Mouse (Mus musculus) telencephalon, adult 2 months (tissue): Measurements from ENCODE around the gene Olfr95.
"Not testable (repeated sequence)": the region's sequence is repeated elsewhere in the genome, so short reads cannot be mapped to it uniquely, and the experiment has no call there.

ENCODE experiments used
- DNase-seq: peaks from one replicate; pipeline ENCODE4 v3.0.0-alpha.2; 2011; ENCODE audit warnings: low read depth, low spot score

Gene Olfr95

GRCm38 (mm10) chr17:37213018-37213417, at the start of gene Olfr95:
Olfr95 (minus strand) TSS chr17:37213118.
- no peak for DNase-seq

DNA sequence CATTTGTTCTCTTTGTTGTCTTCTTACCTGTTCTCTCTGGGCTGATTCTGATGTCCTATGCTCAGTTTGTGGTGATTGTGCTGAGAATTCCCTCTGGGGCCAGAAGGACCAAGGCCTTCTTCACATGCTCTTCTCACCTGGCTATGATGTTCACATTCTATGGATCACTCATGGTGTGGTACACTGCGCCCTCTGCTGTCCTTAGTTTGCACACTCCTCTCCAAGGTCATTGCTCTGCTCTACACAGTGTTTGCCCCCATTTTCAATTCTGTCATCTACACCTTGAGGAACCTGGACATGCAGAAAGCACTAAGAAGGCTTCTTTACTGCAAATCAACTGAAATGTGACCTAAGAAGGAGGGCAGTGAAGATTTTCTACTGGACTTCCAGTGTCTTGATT, 37.6 kb upstream of the Olfr95 start:
- DNase-seq: no peak

GRCm38 (mm10) chr17:37249460-37249859, 36.5 kb upstream of the Olfr95 start:
- DNase-seq: no peak

DNA sequence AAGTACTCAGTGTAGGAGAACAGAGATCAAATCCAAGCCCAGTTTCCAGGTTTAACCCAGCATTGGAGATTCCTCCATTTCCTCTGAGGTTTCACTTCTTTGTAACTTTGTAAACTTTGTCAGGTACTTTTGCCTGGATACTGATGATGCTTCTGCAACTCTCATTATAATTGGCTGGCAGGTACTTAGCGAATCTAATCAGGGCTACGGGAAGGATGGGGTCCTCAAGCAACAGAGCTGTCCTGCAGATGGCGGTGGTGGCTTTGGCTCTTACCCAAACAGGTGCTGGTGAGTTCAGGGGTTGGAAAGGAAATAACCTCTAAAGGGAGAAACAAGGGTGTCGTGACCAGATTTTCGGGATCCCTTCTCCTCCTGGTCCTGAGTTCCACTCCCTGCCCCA, 33.8 kb upstream of the Olfr95 start:
- peak; percentile 16 for DNase-seq

GRCm38 (mm10) chr17:37242198-37242597, 29.3 kb upstream of the Olfr95 start:
- DNase-seq: no peak

GRCm38 (mm10) chr17:37237230-37237629, 24.3 kb upstream of the Olfr95 start, which contains the start of gene Olfr97:
Olfr97 (minus strand) TSS chr17:37237330.
- DNase-seq: not testable (repeated sequence)

GRCm38 (mm10) chr17:37221879-37222278, 9.0 kb upstream of the Olfr95 start:
- DNase-seq: no peak

DNA sequence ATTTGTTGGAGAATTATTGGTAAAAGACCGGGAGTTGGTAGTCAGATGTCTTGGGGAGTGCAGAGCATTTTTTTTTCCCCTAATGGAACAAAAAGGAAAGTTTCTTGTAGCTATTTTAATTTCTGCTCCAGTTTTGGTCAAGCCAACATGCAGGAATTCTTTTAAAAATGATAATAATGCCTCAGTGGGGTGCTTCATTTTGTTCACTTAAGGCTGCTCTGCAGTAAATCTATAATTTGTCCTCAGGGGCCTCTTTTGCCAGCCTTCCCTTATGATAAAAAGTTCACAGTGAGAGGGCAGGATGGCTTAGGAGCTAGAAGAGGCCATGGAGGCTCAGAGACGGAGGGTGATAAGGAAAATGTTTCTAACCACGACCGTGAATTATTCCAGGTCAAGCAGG, 6.9 kb upstream of the Olfr95 start, which contains the start of gene Olfr96:
Gene Olfr96, plus strand, starts transcription at position 301 of the 400 bp plus-strand sequence.
- DNase-seq: no peak

DNA sequence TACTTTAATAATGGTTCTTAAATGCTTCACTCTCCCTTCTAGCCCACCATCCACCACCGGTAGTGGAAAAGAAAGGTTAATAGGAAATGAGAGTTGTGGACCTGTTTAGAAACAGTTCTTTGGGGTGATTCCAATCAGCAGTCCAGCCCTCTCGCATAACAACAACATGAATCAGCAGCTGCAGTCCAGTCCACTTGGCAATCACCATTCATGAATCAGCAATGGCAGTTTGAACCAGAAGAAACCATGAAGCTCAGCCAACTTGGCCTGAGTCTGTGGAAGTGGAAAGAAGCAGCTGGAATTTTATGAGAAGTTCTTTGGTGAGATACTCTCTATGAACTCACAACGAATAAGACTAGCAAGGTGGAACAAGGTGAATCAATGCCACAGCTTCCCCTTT, 5.6 kb upstream of the Olfr95 start:
- DNase-seq: no peak

DNA sequence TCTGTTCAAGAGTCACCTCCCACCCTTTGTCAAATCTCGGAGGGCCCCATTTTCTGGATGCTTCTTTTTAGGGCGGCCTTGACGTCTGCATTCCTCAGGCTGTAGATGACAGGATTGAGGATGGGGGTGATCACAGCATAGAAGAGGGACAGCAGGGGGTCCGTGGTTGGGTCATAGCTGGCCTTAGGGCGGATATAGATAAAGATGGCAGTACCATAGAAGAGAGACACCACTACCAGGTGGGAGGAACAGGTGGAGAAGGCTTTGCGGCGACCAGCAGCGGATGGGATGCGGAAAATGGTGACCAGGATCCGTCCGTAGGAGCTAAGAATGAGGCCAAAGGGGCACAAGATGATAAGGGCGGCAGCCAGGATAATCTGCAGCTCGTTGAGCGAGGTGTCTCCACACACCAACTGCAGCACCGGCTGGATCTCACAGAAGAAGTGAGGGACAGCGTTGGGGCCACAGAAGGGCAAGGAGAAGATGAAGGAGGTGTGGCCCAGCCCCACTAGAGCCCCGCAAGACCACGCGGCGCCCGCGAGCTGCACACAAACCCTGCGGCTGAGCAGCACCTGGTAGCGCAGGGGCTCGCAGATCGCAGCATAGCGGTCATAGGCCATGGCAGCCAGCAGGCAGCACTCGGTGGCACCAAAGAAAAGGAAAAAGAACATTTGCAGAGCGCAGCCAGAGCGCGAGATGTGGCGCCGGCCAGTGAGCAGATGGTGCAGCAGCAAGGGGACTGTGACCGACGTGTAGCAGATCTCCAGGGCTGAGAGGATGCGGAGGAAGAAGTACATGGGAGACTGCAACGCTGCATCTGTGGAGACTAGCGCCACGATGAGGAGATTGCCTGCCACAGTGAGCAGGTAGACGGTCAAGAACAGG, 1.8 kb downstream of the Olfr95 start:
- peak; percentile 5 for DNase-seq

DNA sequence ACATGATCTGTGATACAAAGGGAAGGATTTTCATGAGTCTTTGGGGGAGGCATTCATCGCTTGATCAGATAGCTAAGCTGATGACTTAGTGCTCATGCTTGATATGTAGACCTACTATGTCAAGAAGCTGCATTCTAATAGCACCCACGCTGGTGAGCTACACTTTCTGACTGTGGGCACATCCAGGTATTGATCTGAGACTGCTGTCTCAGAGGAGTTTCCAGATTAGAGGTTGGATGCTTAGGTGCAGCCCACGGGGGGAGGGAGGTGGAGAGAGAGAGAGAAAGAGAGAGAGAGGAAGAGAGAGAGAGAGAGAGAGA, 9.0 kb downstream of the Olfr95 start:
- DNase-seq: no peak

DNA sequence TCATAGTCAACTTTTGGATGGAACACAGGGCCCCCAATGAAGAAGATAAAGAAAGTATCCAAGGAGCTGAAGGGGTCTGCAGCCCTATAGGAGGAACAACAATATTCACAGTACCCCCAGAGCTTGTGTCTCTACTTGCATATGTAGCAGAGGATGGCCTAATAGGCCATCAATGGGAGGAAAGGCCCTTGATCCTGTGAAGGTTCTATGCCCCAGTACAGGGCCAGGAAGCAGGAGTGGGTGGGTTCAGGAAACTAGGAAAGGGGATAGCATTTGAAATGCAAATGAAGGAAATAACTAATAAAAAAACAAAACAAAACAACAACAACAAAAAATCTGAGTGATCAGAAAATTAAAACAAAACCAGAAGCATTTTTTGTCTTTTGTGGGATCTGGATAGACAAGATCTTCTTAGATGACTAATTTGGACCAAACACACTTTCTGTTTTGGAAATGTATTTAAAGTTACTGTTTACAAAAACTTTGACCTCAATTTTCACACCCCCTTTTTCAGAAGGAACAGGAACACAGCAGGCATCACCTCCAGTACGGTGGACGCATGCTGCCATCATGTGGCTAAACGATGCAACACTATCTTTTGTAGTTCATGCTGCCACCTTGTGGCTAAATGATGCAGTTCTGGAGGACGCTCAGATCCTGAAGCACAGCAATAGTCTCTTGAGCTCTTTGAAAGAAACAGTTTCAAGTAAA, 9.6 kb downstream of the Olfr95 start:
- DNase-seq: peak; percentile 65

GRCm38 (mm10) chr17:37200894-37201293, 12.0 kb downstream of the Olfr95 start, which contains the start of gene Olfr94:
Olfr94 (minus strand) TSS chr17:37200994.
- DNase-seq: no peak

GRCm38 (mm10) chr17:37196845-37197724, 15.8 kb downstream of the Olfr95 start:
- no peak for DNase-seq

DNA sequence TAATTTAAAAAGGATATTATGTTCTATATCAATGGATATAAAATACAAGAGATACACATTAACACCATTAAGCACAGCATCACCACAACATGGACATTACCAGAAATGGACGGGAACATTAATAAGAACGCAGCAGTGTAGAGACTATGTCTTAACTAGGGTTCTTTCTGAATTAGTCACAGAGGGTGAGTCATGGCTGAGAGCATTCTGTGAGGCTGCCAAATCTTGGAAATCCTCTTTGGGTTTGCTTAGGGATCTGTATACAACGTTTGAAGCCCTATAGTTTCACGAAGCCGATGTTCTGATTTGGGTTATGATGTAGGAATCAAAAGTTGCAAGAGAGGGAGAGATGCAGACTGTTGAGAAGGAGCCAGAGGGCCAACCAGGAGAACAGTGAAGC, 18.1 kb downstream of the Olfr95 start:
- DNase-seq: no peak

- DNase-seq: no peak
Observed at GRCm38 (mm10) chr17:37193656-37194055, 19.3 kb downstream of the Olfr95 start, which contains the start of gene Ubd. Ubd (plus strand) TSS chr17:37193892.

- DNase-seq: no peak
Observed at GRCm38 (mm10) chr17:37193032-37193431, 19.9 kb downstream of the Olfr95 start.

GRCm38 (mm10) chr17:37190711-37191110, 22.2 kb downstream of the Olfr95 start:
- DNase-seq: no peak

- DNase-seq: no peak
Observed at GRCm38 (mm10) chr17:37185474-37185873, 27.4 kb downstream of the Olfr95 start.

DNA sequence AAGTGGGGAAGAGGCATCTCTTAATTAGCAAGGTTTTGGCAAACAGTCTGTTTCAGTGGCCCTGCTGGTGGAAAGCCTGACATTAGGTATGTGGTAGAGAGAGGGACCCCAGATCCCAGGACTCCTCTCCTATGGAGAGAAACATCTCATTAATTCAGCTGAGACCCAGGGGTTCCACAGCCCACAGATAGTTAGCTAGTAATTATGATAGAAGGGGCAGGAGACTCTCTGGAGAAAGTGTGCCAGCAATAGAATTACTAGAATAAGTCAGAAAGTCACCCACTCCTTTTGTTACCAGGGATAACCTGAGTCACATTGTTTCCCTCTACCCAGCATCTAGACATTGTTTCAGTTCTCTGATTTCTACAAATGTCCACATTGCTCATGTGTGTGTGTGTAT, 51.5 kb downstream of the Olfr95 start, which contains the start of gene Olfr93:
Gene Olfr93, minus strand, starts transcription at position 101 of the 400 bp plus-strand sequence.
- DNase-seq: no peak
